Mouse (Mus musculus): ENCODE measurements around the gene Slitrk5.

- TF ChIP-seq CTCF (IDR thresholded peaks at IDR 0.05; ENCODE audit: extremely low read depth, insufficient read length, insufficient replicate concordance, low read depth, low read length) (no peak), POLR2A (IDR thresholded peaks at IDR 0.05; ENCODE audit: low read depth, low read length) (no peak)
Observed at GRCm38 (mm10) chr14:111676166-111676581, 1.3 kb downstream of the Slitrk5 start.
